Mouse (Mus musculus): ENCODE measurements around the gene Adm2. TPM values are rescaled to one million over a fixed set of nuclear protein-coding genes. Genes with fewer than 3 reads are reported as not detected.

Gene Adm2
- polyA plus RNA-seq, 1 experiment = 2.2 TPM

DNA sequence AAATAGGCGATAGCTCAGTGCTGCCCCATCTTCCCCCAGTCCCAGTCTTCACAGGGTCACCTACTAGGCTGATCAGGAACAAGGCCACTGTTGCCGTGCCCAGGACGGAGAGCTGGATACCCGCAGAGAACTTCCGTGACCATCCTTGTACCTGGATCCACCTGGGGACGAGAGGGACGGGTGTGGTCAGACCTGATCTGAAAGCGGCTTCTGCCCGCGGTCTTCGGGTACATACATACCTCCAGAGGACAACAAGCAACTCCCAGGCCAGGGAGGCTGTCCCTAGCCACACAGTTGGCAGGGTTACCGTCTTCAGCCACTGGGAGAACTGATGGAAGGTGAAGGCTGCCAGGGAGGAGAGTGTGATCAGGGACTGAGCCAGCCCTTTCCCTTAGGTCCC, 30.3 kb downstream of the Adm2 start:
- no peak for DNase-seq (ENCODE audit: low read depth, low spot score)
- WGBS = 96% methylated on average over 12 of the region's 12 CpGs

DNA sequence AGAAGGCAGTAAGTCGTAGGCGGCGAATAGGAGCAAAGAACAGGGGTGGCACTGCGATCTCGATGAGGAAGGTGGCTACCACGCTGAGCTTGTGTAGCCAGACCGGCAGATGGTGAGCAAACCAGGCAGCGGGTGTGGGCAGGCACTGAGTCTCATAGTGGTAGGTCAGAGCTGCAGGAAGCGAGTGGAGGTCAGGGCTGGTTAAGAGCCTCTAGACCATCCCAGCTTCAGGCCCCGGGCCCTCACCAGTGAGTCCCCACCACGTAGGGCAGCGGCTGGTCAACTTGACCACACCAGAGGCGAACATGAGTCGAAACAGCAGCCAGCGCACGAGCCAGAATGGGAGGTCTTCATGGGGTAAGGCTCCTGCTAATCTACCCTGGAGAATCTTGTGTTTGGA, 31.3 kb downstream of the Adm2 start:
- no peak for DNase-seq (ENCODE audit: low read depth, low spot score)
- 95% methylated on average over 16 of the region's 16 CpGs for WGBS

DNA sequence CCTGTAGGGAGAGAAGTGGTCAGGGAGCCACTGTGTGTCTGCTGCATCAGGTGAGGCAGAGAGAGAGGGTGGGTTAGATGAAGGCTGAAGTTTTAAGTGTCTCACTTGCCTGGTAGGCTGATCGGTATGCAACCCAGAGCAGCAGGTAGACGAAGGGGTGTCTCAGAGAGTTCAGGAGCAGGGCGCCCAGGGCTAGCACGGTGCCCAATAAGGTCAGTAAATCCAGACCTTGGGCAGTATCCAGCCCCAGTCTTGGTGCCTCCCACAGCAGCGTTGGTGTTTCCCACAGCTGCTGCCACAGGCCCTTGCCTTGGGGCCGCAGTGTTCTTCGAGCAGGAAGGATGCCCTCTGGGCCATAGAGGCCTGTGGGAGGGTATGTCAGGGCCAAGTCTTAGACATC, 31.9 kb downstream of the Adm2 start:
- WGBS = 62% methylated on average over 7 of the region's 7 CpGs
- DNase-seq (ENCODE audit: low read depth, low spot score) = no peak

DNA sequence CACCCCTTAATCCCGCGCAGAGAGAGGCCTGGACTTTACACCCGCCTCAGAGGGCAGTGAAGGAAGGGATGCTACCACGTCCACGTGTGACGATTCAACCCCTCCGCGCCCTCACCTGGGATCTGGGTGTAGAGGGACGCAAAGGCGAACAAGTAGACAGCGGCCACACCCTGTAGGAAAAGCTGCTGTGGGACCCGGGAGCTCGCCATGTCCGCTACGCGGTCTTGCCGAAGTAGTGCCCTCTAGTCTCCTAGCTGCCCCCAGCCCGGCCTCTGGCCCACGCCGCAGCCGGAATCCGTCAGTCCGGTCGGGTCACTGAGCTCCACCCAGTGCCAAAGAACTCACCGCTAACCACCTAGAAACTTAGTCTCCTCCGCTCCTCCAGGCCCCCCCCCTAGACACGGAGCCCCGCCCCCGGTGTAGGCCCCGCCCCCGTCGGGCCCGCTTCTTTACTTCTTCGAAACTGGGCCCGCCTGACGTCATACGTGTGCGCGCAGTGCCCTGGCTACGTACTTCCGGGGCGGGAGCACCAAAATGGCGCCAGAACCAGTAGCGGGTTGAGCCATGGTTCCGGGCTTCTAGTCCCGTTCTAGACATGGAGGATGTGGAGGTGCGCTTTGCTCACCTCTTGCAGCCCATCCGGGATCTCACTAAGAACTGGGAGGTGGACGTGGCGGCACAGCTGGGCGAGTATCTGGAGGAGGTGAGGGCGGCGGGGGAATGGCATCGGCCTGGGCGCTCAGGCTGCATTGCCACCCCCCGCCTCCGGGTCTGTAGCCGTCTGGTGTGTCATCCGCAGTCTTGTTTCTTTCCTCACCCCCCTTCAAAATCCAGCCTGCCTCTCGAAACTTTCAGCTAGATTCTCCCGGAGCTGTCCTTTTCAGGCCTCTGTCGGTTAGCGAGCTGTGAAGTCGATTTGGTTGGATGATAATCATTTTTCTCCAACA, 33.0 kb downstream of the Adm2 start, which contains the start of the genes Lmf2 and Ncaph2:
Lmf2 (minus strand) TSS at position 419 of the 947 bp plus-strand sequence.
Ncaph2 (plus strand) TSS at position 479 of the 947 bp plus-strand sequence.
- peak; percentile 82 for DNase-seq (ENCODE audit: low read depth, low spot score)
- WGBS = under 1% methylated on average over 64 of the region's 64 CpGs

- under 1% methylated on average over 15 of the region's 15 CpGs for WGBS
These were observed 33.9 kb downstream of the Adm2 start for GRCm38 (mm10) chr15:89356372-89356771.

DNA sequence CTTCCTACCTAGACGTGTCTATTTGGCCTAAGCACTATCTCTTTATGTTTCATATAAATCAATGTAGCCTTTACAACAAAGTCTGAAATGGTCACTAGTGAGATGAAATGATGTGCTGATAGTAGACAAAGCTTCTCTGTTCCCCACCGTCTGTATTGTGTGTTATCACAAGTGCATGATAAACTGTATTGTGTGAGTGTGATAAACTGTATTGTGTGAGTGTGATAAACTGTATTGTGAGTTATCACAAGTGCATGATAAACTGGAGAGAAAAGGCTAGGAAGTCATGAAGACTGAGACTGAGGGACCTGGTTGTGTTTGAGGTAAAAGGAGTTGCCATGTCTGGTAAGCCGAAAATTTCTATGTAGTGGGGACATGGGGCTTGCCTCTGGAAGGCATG, 36.3 kb downstream of the Adm2 start:
- no peak for DNase-seq (ENCODE audit: low read depth, low spot score)
- 65% methylated on average over 3 of the region's 3 CpGs for WGBS

More at GRCm38 (mm10) chr15:89356372-89356771, 33.9 kb downstream of the Adm2 start:
- peak; percentile 42 for DNase-seq (ENCODE audit: low read depth, low spot score)

DNA sequence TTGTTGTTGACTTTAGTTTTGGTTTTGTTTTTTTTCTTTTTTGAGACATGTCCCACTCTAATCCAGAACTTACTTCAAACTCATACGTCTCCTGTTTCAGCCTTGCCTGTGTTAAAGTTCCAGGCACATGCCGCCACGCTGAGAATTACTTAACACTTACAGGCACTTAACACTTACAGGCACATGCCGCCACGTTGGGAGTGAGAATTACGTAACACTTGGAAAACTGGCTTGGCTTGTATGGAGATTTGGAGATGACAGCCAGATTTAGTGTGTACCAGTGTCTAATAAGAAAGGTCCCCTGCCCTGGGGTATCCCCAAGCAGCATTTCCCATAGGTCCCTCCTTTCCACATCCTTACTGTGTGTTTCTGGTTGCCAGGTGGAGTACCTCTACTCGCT, 40.5 kb downstream of the Adm2 start:
- no peak for DNase-seq (ENCODE audit: low read depth, low spot score)
- WGBS = 84% methylated on average over 7 of the region's 7 CpGs

DNA sequence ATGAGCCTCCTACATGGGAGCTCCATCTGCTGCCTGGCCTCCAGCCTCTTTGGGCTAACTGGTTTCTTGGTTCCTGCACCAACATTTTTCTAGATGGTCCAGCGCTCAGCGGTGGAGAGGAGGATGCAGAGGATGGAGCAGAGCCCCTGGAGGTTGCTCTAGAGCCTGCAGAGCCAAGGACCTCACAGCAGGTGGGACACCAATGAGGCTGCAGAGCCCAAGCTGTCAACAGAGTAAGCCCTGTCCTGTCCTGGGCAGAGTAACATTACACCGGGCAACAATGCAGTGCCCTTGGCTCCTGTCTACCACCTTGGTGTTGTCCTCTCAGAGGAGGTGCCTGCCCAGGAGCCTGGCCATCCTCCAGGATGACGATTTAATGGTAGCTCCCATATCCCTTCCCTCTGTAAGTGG, 42.6 kb downstream of the Adm2 start:
- no peak for DNase-seq (ENCODE audit: low read depth, low spot score)
- 90% methylated on average over 4 of the region's 4 CpGs for WGBS

DNA sequence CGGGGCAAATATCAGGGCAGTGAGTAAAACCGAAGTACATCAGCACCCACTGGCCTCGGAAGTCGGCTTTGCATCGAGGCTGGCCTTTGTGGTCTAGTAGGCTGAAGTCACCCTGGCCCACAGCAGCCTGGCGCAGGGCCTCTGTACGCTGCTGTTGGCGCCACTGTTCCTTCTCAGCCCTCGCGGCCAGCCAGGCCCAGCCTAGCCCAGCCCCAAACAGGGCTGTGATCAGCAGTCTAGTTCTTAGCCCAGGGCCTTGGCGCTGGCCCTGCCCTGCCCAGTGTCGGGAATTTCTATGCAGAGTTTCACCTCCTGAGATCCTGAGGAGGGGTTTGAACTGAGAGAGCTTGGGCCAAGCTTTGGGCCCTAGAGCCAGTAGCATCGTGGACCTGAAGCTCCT, 49.5 kb downstream of the Adm2 start:
- 81% methylated on average over 13 of the region's 13 CpGs for WGBS
- DNase-seq (ENCODE audit: low read depth, low spot score) = no peak

DNA sequence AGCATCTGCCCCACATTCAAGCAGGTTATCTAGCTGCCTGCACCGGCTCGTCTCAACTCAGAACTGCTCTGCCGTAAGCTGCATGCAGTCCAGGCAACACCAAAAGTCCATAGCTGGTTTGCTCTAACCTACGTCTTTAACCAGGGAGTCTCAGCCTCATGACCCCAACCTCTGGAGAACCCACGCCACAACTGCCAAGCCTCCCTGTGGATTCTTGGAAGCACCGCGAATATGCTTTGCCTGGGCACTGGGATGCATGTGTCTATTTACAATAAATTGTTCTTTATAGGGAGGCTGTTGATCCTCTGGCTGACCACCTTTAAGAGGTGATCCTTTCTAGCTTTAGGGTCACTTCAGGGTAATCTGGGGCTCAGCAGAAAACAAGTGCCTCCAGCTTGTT, 50.0 kb downstream of the Adm2 start:
- DNase-seq (ENCODE audit: low read depth, low spot score) = no peak
- WGBS = 85% methylated on average over 7 of the region's 7 CpGs

GRCm38 (mm10) chr15:89373027-89373761, 50.7 kb downstream of the Adm2 start:
- peak; percentile 61 for DNase-seq (ENCODE audit: low read depth, low spot score)
- 1% methylated on average over 35 of the region's 35 CpGs for WGBS

- peak; percentile 65 for DNase-seq (ENCODE audit: low read depth, low spot score)
- WGBS = under 1% methylated on average over 42 of the region's 42 CpGs
These were observed 51.3 kb downstream of the Adm2 start, which contains the start of gene Sco2 for GRCm38 (mm10) chr15:89373762-89374248. Gene Sco2 (minus strand): TSS chr15:89373846.

Other genes with a start within 250 kb of the Adm2 start
- gene Trabd, start 247.6 kb upstream of the Adm2 start, polyA plus RNA-seq (2012; rRNA removed) = 85.2 and 93.7 TPM in 2 replicates
- 33.1 and 39.4 TPM in 2 replicates for gene Selenoo, start 233.6 kb upstream of the Adm2 start, polyA plus RNA-seq (2012; rRNA removed)
- gene Tubgcp6, start 199.6 kb upstream of the Adm2 start, polyA plus RNA-seq (2012; rRNA removed) = 25.5 and 28.3 TPM in 2 replicates
- gene Hdac10, start 194.0 kb upstream of the Adm2 start, polyA plus RNA-seq (2012; rRNA removed) = 23.9 and 25.4 TPM in 2 replicates
- 3.7 and 4.7 TPM in 2 replicates for gene Mapk12, start 182.0 kb upstream of the Adm2 start, polyA plus RNA-seq (2012; rRNA removed)
- 3.6 and 4.4 TPM in 2 replicates for gene Mapk11, start 173.1 kb upstream of the Adm2 start, polyA plus RNA-seq (2012; rRNA removed)
- gene Plxnb2, start 141.9 kb upstream of the Adm2 start, polyA plus RNA-seq (2012; rRNA removed) = 273 and 310 TPM in 2 replicates
- 10.8 and 11.2 TPM in 2 replicates for gene Dennd6b, start 126.2 kb upstream of the Adm2 start, polyA plus RNA-seq (2012; rRNA removed)
- 41.0 and 86.0 TPM in 2 replicates for gene Ppp6r2, start 111.2 kb upstream of the Adm2 start, polyA plus RNA-seq (2012; rRNA removed)
- gene Sbf1, start 7.4 kb upstream of the Adm2 start, polyA plus RNA-seq (2012; rRNA removed) = 145 and 152 TPM in 2 replicates
- gene Miox, start 11.7 kb downstream of the Adm2 start, polyA plus RNA-seq (2012; rRNA removed) = 0.36 TPM in 1 of 2 replicates, not detected in the other
- gene Lmf2, start 32.9 kb downstream of the Adm2 start, polyA plus RNA-seq (2012; rRNA removed) = 26.3 and 28.9 TPM in 2 replicates
- gene Ncaph2, start 33.0 kb downstream of the Adm2 start, polyA plus RNA-seq (2012; rRNA removed) = 131 and 133 TPM in 2 replicates
- 70.4 and 142 TPM in 2 replicates for gene Sco2, start 51.1 kb downstream of the Adm2 start, polyA plus RNA-seq (2012; rRNA removed)
- 5.5 and 30.9 TPM in 2 replicates for gene Tymp, start 54.3 kb downstream of the Adm2 start, polyA plus RNA-seq (2012; rRNA removed)
- 21.1 and 57.4 TPM in 2 replicates for gene Odf3b, start 56.6 kb downstream of the Adm2 start, polyA plus RNA-seq (2012; rRNA removed)
- 0.10 and 0.58 TPM in 2 replicates for gene Klhdc7b, start 62.2 kb downstream of the Adm2 start, polyA plus RNA-seq (2012; rRNA removed)
- 0.51 and 0.89 TPM in 2 replicates for gene Syce3, start 87.8 kb downstream of the Adm2 start, polyA plus RNA-seq (2012; rRNA removed)
- 3.7 and 6.9 TPM in 2 replicates for gene Cpt1b, start 103.1 kb downstream of the Adm2 start, polyA plus RNA-seq (2012; rRNA removed)
- 0.57 and 0.67 TPM in 2 replicates for gene C730034F03Rik, start 106.9 kb downstream of the Adm2 start, polyA plus RNA-seq (2012; rRNA removed)
- 0.68 and 1.4 TPM in 2 replicates for gene Gm44502, start 107.0 kb downstream of the Adm2 start, polyA plus RNA-seq (2012; rRNA removed)
- gene Chkb, start 107.2 kb downstream of the Adm2 start, polyA plus RNA-seq (2012; rRNA removed) = 125 and 129 TPM in 2 replicates
- gene Mapk8ip2, start 131.2 kb downstream of the Adm2 start, polyA plus RNA-seq (2012; rRNA removed) = 1.1 and 1.2 TPM in 2 replicates
- 16.9 and 27.7 TPM in 2 replicates for gene Arsa, start 154.7 kb downstream of the Adm2 start, polyA plus RNA-seq (2012; rRNA removed)
- 3.0 and 5.5 TPM in 2 replicates for gene Shank3, start 176.9 kb downstream of the Adm2 start, polyA plus RNA-seq (2012; rRNA removed)
- gene Acr, start 245.6 kb downstream of the Adm2 start, polyA plus RNA-seq (2012; rRNA removed) = 0.19 and 0.40 TPM in 2 replicates

Data from large intestine, adult 2 months (tissue).